Mouse (Mus musculus) heart, adult 2 months (tissue): ENCODE data around the gene Hsd17b14. TPM values are rescaled to one million over a fixed set of nuclear protein-coding genes. Genes with fewer than 3 reads are reported as not detected.
A peak's percentile ranks its signal among the peaks of the same experiment; 100 is the strongest.

Experiments
- DNase-seq, 2 experiments: peaks; one replicate each; pipeline ENCODE4 v3.0.0; 2021
- H3K27ac ChIP-seq: fragments of 200-600 bp; 2 replicates; pipeline ENCODE4 v1.8.1; 2022
- H3K27me3 ChIP-seq: fragments of 200-500 bp; 2 replicates; pipeline ENCODE4 v1.6.1; 2012; ENCODE audit warnings: mild to moderate bottlenecking, low read length, inconsistent platforms, mixed read lengths; ENCODE audit not compliant: control insufficient read depth, insufficient read depth
- H3K36me3 ChIP-seq: fragments of 200-500 bp; 2 replicates; pipeline ENCODE4 v1.6.1; 2012; ENCODE audit warnings: low read length, inconsistent platforms; ENCODE audit not compliant: control insufficient read depth, insufficient read depth
- H3K4me1 ChIP-seq: fragments of 200-500 bp; 2 replicates; pipeline ENCODE4 v1.6.1; 2011; ENCODE audit warnings: low read length; ENCODE audit not compliant: control insufficient read depth, insufficient read depth
- H3K4me3 ChIP-seq: fragments of 200-600 bp; 2 replicates; pipeline ENCODE4 v1.8.1; 2022
- H3K79me2 ChIP-seq: fragments of 200-500 bp; replicated peaks from 2 replicates; pipeline ENCODE4 v1.6.1; 2012; ENCODE audit warnings: mild to moderate bottlenecking, inconsistent platforms, low read length, moderate library complexity, mixed read lengths; ENCODE audit not compliant: control insufficient read depth, insufficient read depth
- H3K9ac ChIP-seq: fragments of 200-500 bp; 2 replicates; pipeline ENCODE4 v1.6.1; 2012; ENCODE audit warnings: low read depth, mild to moderate bottlenecking, control low read depth, inconsistent platforms, low read length, mixed read lengths
- CTCF ChIP-seq: fragments of 200-600 bp; IDR thresholded peaks from 2 replicates; pipeline ENCODE4 v1.8.1; 2022; ENCODE audit warnings: antibody characterized with exemption, mild to moderate bottlenecking, moderate library complexity
- EP300 ChIP-seq: fragments of 200-500 bp; IDR thresholded peaks from 2 replicates; pipeline ENCODE4 v1.6.1; 2011; ENCODE audit warnings: low read depth, low read length, control low read depth; ENCODE audit not compliant: insufficient read depth
- POLR2A ChIP-seq: fragments of 200-500 bp; IDR thresholded peaks from 2 replicates; pipeline ENCODE4 v1.6.1; 2011; ENCODE audit warnings: mild to moderate bottlenecking, low read depth, low read length, control low read depth; ENCODE audit not compliant: insufficient read depth
- WGBS: fragments of 180-500 bp; shearing (Covaris S2); methylation state at CpG from one replicate; pipeline ENCODE4 v1.1.7; 2018; 5-methylcytosine and 5-hydroxymethylcytosine counted together
- intact Hi-C: fragments of 180-260 bp; cut with DNase I; formaldehyde crosslinking; loops from one replicate; pipeline ENCODE4 v1.15.1; 2025
- polyA plus RNA-seq: library from polyadenylated mRNA; depleted of rRNA; stranded (reverse); fragments of >200 nt; gene quantifications from 2 replicates; pipeline ENCODE4 v1.2.3, GENCODE M21; 2012
- total RNA-seq, 2 experiments: library from RNA; stranded (reverse); gene quantifications; 2 replicates each; pipeline ENCODE4 v1.2.3; 2021

Hsd17b14 gene
- total and polyA plus RNA-seq, 3 experiments, result 0.45 to 0.76 TPM; not detected in 1

- Histone ChIP-seq H3K36me3 (no peaks in the 10 kb centered on the region), H3K4me3 (no peak overlapping the region), H3K79me2 (no peaks in the 10 kb centered on the region), H3K9ac (no peak overlapping the region), H3K27ac (no peak overlapping the region), H3K27me3 (no peaks in the 10 kb centered on the region), H3K4me1 (no peaks in the 10 kb centered on the region)
- intact Hi-C loops, result loop anchor here (2.0 kb wide), 2 partner anchors 83 to 109 kb away; no protein-coding TSS in a partner anchor
- TF ChIP-seq CTCF, result no peak
- no peak for TF ChIP-seq POLR2A
- TF ChIP-seq EP300, result no peak
- DNase-seq, result no peak
- WGBS, result 61% methylated on average over 7 of the region's 7 CpGs
These were observed 5.5 kb downstream of the Hsd17b14 start for GRCm38 (mm10) chr7:45560241-45560640.

GRCm38 (mm10) chr7:45560843-45561623 is 6.3 kb downstream of the Hsd17b14 start:
- H3K4me3 ChIP-seq, result no peak overlapping the region
- no peak overlapping the region for H3K27ac ChIP-seq
- intact Hi-C loops, result loop anchor here (2.0 kb wide), 2 partner anchors 84 to 110 kb away; no protein-coding TSS in a partner anchor
- no peaks in the 10 kb centered on the region for H3K36me3 ChIP-seq
- 21% methylated on average over 17 of the region's 17 CpGs for WGBS
- no peaks in the 10 kb centered on the region for H3K27me3 ChIP-seq
- H3K4me1 ChIP-seq, result no peaks in the 10 kb centered on the region
- peak; percentile 74 to 85 for DNase-seq
- H3K79me2 ChIP-seq, result no peaks in the 10 kb centered on the region
- TF ChIP-seq POLR2A (no peak), EP300 (peak; percentile 77; the same call in 1 of the 2 replicates), CTCF (peak; percentile 97)
- no peak overlapping the region for H3K9ac ChIP-seq

GRCm38 (mm10) chr7:45561624-45562520 is 7.2 kb downstream of the Hsd17b14 start:
- Histone ChIP-seq H3K27me3 (no peaks in the 10 kb centered on the region), H3K4me3 (no peak overlapping the region), H3K9ac (no peak overlapping the region), H3K4me1 (no peaks in the 10 kb centered on the region), H3K36me3 (no peaks in the 10 kb centered on the region), H3K27ac (no peak overlapping the region), H3K79me2 (no peaks in the 10 kb centered on the region)
- intact Hi-C loops, result loop anchor here (2.0 kb wide), 2 partner anchors 85 to 111 kb away; no protein-coding TSS in a partner anchor
- no peak for DNase-seq
- no peak for TF ChIP-seq CTCF
- no peak for TF ChIP-seq EP300
- TF ChIP-seq POLR2A, result no peak
- WGBS, result 41% methylated on average over 12 of the region's 12 CpGs

GRCm38 (mm10) chr7:45564811-45565210 is 10.1 kb downstream of the Hsd17b14 start:
- H3K79me2 ChIP-seq, result no peaks in the 10 kb centered on the region
- intact Hi-C loops, result no loop called here
- no peak overlapping the region for H3K27ac ChIP-seq
- TF ChIP-seq CTCF (no peak), EP300 (no peak), POLR2A (no peak)
- no peak for DNase-seq
- WGBS, result 79% methylated on average over 2 of the region's 2 CpGs
- no peak overlapping the region for H3K9ac ChIP-seq
- H3K27me3 ChIP-seq, result no peaks in the 10 kb centered on the region
- H3K36me3 ChIP-seq, result no peaks in the 10 kb centered on the region
- no peak overlapping the region for H3K4me3 ChIP-seq
- peaks cover 2% of the 10 kb centered on the region for H3K4me1 ChIP-seq

- Histone ChIP-seq H3K27ac (no peak overlapping the region), H3K4me3 (no peak overlapping the region), H3K4me1 (peaks cover 2% of the 10 kb centered on the region), H3K27me3 (no peaks in the 10 kb centered on the region), H3K79me2 (no peaks in the 10 kb centered on the region), H3K9ac (no peak overlapping the region), H3K36me3 (no peaks in the 10 kb centered on the region)
- WGBS, result 91% methylated on average over 9 of the region's 9 CpGs
- no peak for TF ChIP-seq CTCF
- no peak for TF ChIP-seq EP300
- TF ChIP-seq POLR2A, result no peak
- no peak for DNase-seq
- intact Hi-C loops, result no loop called here
These were observed 10.8 kb downstream of the Hsd17b14 start for GRCm38 (mm10) chr7:45565446-45565845.
